Mouse (Mus musculus) monocyte, adult 5-6 weeks (primary cell): ENCODE results near the gene Srbd1. TPM values are rescaled to one million over a fixed set of nuclear protein-coding genes. Genes with fewer than 3 reads are reported as not detected.

Experiments
- ATAC-seq: fragments of 153-309, 156-312 bp; replicated peaks from 2 replicates; pipeline ENCODE4 v1.8.0; 2017; ENCODE audit warnings: mild to moderate bottlenecking; ENCODE audit not compliant: low TSS enrichment, insufficient number of reproducible peaks, severe bottlenecking, poor library complexity, low FRiP score
- total RNA-seq: library from RNA; stranded (forward); fragments of 200-1000, 200-491, 200-594 nt; gene quantifications from 3 replicates; pipeline ENCODE4 v1.2.3, GENCODE M21; 2017

The Srbd1 gene
- total RNA-seq, 1 experiment from 2014 or later = 29.5 TPM

GRCm38 (mm10) chr17:85943994-85944640, 200.9 kb downstream of the Srbd1 start:
- ATAC-seq = no peak

GRCm38 (mm10) chr17:85943551-85943981, 201.4 kb downstream of the Srbd1 start:
- ATAC-seq = no peak

- ATAC-seq = no peak
Measured at GRCm38 (mm10) chr17:85943071-85943470, 201.9 kb downstream of the Srbd1 start.

- ATAC-seq = no peak
Measured at GRCm38 (mm10) chr17:85942123-85942522, 202.9 kb downstream of the Srbd1 start.

- no peak for ATAC-seq
Measured at GRCm38 (mm10) chr17:85941141-85941738, 203.7 kb downstream of the Srbd1 start.

- no peak for ATAC-seq
Measured at GRCm38 (mm10) chr17:85937131-85937530, 207.8 kb downstream of the Srbd1 start.

GRCm38 (mm10) chr17:85935268-85935667, 209.7 kb downstream of the Srbd1 start:
- ATAC-seq = no peak

Other genes with a start within 250 kb of the Srbd1 start
- 15.6 to 21.1 TPM (median 15.9 TPM) in 3 replicates for gene Prkce, start 22.6 kb upstream of the Srbd1 start, total RNA-seq